Mouse (Mus musculus) spleen, adult 2 months (tissue): ENCODE measurements around the gene Pdia6.

Experiments used
- CTCF ChIP-seq: fragments of 200-500 bp; IDR thresholded peaks from 2 replicates; pipeline ENCODE4 v1.5.1; 2011; ENCODE audit warnings: mild to moderate bottlenecking, inconsistent platforms; ENCODE audit not compliant: insufficient read depth, insufficient read length, insufficient replicate concordance; ENCODE audit errors: extremely low read depth
- POLR2A ChIP-seq: fragments of 200-500 bp; IDR thresholded peaks from 2 replicates; pipeline ENCODE4 v1.6.1; 2011; ENCODE audit warnings: low read depth, low read length, inconsistent platforms

- TF ChIP-seq CTCF (no peak), POLR2A (no peak)
These were observed 49.8 kb downstream of the Pdia6 start for GRCm38 (mm10) chr12:17316096-17316495.
